Mouse (Mus musculus): Measurements from ENCODE around the gene Tmem232.
"Not testable (repeated sequence)": the region's sequence is repeated elsewhere in the genome, so short reads cannot be mapped to it uniquely, and the experiment has no call there.

The Tmem232 gene

GRCm38 (mm10) chr17:65540441-65541272 lies at the start of gene Tmem232:
TSS of gene Tmem232 (minus strand) at chr17:65540782.
- peak; percentile 57 for DNase-seq

- DNase-seq: no peak
Measured at GRCm38 (mm10) chr17:65586892-65587291, 46.3 kb upstream of the Tmem232 start.

- no peak for DNase-seq
Measured at GRCm38 (mm10) chr17:65581440-65581839, 40.9 kb upstream of the Tmem232 start.

GRCm38 (mm10) chr17:65579766-65580165 lies 39.2 kb upstream of the Tmem232 start:
- no peak for DNase-seq

GRCm38 (mm10) chr17:65575339-65575738 lies 34.8 kb upstream of the Tmem232 start:
- DNase-seq: no peak

GRCm38 (mm10) chr17:65574850-65575249 lies 34.3 kb upstream of the Tmem232 start:
- DNase-seq: no peak

- no peak for DNase-seq
Measured at GRCm38 (mm10) chr17:65571866-65572265, 31.3 kb upstream of the Tmem232 start.

- DNase-seq: no peak
Measured at GRCm38 (mm10) chr17:65571466-65571865, 30.9 kb upstream of the Tmem232 start.

GRCm38 (mm10) chr17:65564189-65564588 lies 23.6 kb upstream of the Tmem232 start:
- DNase-seq: no peak

GRCm38 (mm10) chr17:65563345-65563744 lies 22.8 kb upstream of the Tmem232 start:
- DNase-seq: no peak

GRCm38 (mm10) chr17:65562761-65563160 lies 22.2 kb upstream of the Tmem232 start:
- DNase-seq: peak; percentile 84

GRCm38 (mm10) chr17:65561361-65562015 lies 20.9 kb upstream of the Tmem232 start:
- DNase-seq: no peak

GRCm38 (mm10) chr17:65559273-65559672 lies 18.7 kb upstream of the Tmem232 start:
- no peak for DNase-seq

GRCm38 (mm10) chr17:65558788-65559187 lies 18.2 kb upstream of the Tmem232 start:
- DNase-seq: no peak

- peak; percentile 71 for DNase-seq
Measured at GRCm38 (mm10) chr17:65558217-65558616, 17.6 kb upstream of the Tmem232 start.

GRCm38 (mm10) chr17:65557212-65557611 lies 16.6 kb upstream of the Tmem232 start:
- DNase-seq: no peak

- DNase-seq: no peak
Measured at GRCm38 (mm10) chr17:65556798-65557197, 16.2 kb upstream of the Tmem232 start.

GRCm38 (mm10) chr17:65552426-65552997 lies 11.9 kb upstream of the Tmem232 start:
- DNase-seq: no peak

GRCm38 (mm10) chr17:65550357-65550756 lies 9.8 kb upstream of the Tmem232 start:
- DNase-seq: no peak

GRCm38 (mm10) chr17:65548698-65549365 lies 8.2 kb upstream of the Tmem232 start:
- DNase-seq: no peak

GRCm38 (mm10) chr17:65546221-65546620 lies 5.6 kb upstream of the Tmem232 start:
- DNase-seq: not testable (repeated sequence)

GRCm38 (mm10) chr17:65536156-65536555 lies 4.4 kb downstream of the Tmem232 start:
- peak; percentile 63 for DNase-seq

GRCm38 (mm10) chr17:65532381-65532780 lies 8.2 kb downstream of the Tmem232 start:
- DNase-seq: not testable (repeated sequence)

All from kidney, postnatal 10 days (tissue).